Comparison of ENCODE assay signal across 19 mouse cellular contexts in genomic region chr11:93643436-93643835, GRCm38 (mm10).
DNase-seq lines count a peak whose midpoint lies in the region; ATAC-seq and TF ChIP-seq lines count a peak whose summit lies in the region.
"Had no signal": no experiment of that assay in that cellular context is flagged by ENCODE, and none has a peak within 500 bp of the region (broad histone marks: within the 10 kb centered on the region; RNA-seq: fewer than 3 reads in every experiment).

No protein-coding gene starts in this region.

- H3K27ac ChIP-seq in hindbrain, embryonic 14.5 days = no peak overlapping the region
- no peak overlapping the region for H3K27ac ChIP-seq in hindbrain, embryonic 16.5 days (ENCODE audit: low read depth, low read length)
- no peak overlapping the region for H3K27ac ChIP-seq in midbrain, postnatal 0 days (ENCODE audit: low read depth, low read length)
- H3K27ac ChIP-seq: forebrain, embryonic 10.5 days; hindbrain, embryonic 15.5 days; liver, embryonic 15.5 days had no signal

- H3K9ac ChIP-seq in hindbrain, embryonic 14.5 days = no peak overlapping the region
- H3K9ac ChIP-seq in hindbrain, embryonic 16.5 days (ENCODE audit: low read depth, low read length) = no peak overlapping the region
- no peak overlapping the region for H3K9ac ChIP-seq in midbrain, postnatal 0 days (replicated peaks; ENCODE audit: low read length, poor library complexity, severe bottlenecking)
- H3K9ac ChIP-seq: hindbrain, embryonic 15.5 days; liver, embryonic 15.5 days had no signal

- WGBS in hindbrain, embryonic 14.5 days = 89% methylated on average over 9 of the region's 9 CpGs
- 85% methylated on average over 9 of the region's 9 CpGs for WGBS in hindbrain, embryonic 16.5 days
- WGBS in midbrain, postnatal 0 days = 94% methylated on average over 9 of the region's 9 CpGs

- peak; percentile 95 for DNase-seq in brain, adult 2 months (ENCODE audit: low read depth, low spot score)
- peak; percentile 35 for DNase-seq in brain, embryonic 14.5 days (ENCODE audit: low read depth)
- DNase-seq in cerebellum, postnatal 10 days = peak; percentile 66 to 68
- DNase-seq in layer of hippocampus, adult 9-10 months (ENCODE audit: low spot score) = peak; percentile 32
- DNase-seq in c-Kit-positive CD71-positive TER-119-positive erythroid progenitor cells, embryonic 14.5 days (ENCODE audit: low spot score) = no peak
- no peak for DNase-seq in hindbrain, embryonic 14.5 days (ENCODE audit: low spot score)
- DNase-seq in midbrain, postnatal 0 days (ENCODE audit: low spot score) = no peak
- DNase-seq: heart, postnatal 14 days; kidney, adult 2 months; kidney, postnatal 25 days; lung, postnatal 14 days had no signal

- no peaks in the 10 kb centered on the region for H3K36me3 ChIP-seq in hindbrain, embryonic 14.5 days (replicated peaks; ENCODE audit: control insufficient read depth, insufficient read depth)
- no peaks in the 10 kb centered on the region for H3K36me3 ChIP-seq in hindbrain, embryonic 16.5 days (ENCODE audit: control insufficient read depth, insufficient read depth, low read length)
- H3K36me3 ChIP-seq in midbrain, postnatal 0 days (ENCODE audit: insufficient read depth, low read length) = no peaks in the 10 kb centered on the region
- H3K36me3 ChIP-seq: forebrain, embryonic 10.5 days; G1E; hindbrain, embryonic 15.5 days; liver, embryonic 15.5 days had no signal

- no peaks in the 10 kb centered on the region for H3K9me3 ChIP-seq in hindbrain, embryonic 14.5 days (ENCODE audit: control insufficient read depth, low read length)
- H3K9me3 ChIP-seq in hindbrain, embryonic 16.5 days (ENCODE audit: control insufficient read depth, low read length) = no peaks in the 10 kb centered on the region
- H3K9me3 ChIP-seq in midbrain, postnatal 0 days (ENCODE audit: low read length) = no peaks in the 10 kb centered on the region
- H3K9me3 ChIP-seq: forebrain, embryonic 10.5 days; hindbrain, embryonic 15.5 days; liver, embryonic 15.5 days had no signal

- no peak overlapping the region for H3K4me2 ChIP-seq in hindbrain, embryonic 14.5 days (replicated peaks)
- H3K4me2 ChIP-seq in hindbrain, embryonic 16.5 days (ENCODE audit: low read length) = no peak overlapping the region
- no peak overlapping the region for H3K4me2 ChIP-seq in midbrain, postnatal 0 days (ENCODE audit: low read depth, low read length, poor library complexity, severe bottlenecking)
- H3K4me2 ChIP-seq: heart, embryonic 11.5 days; hindbrain, embryonic 15.5 days; liver, embryonic 15.5 days had no signal

- no peak for TF ChIP-seq CTCF in brain, embryonic 14.5 days (IDR thresholded peaks at IDR 0.05; ENCODE audit: borderline replicate concordance, extremely low read depth, insufficient read depth, insufficient read length)
- no peak for TF ChIP-seq CTCF in midbrain, postnatal 0 days (IDR thresholded peaks at IDR 0.05)

- no peaks in the 10 kb centered on the region for H3K27me3 ChIP-seq in hindbrain, embryonic 14.5 days (ENCODE audit: control insufficient read depth, insufficient read depth, low read length)
- no peaks in the 10 kb centered on the region for H3K27me3 ChIP-seq in hindbrain, embryonic 16.5 days (replicated peaks; ENCODE audit: control insufficient read depth, insufficient read depth, low read length)
- no peaks in the 10 kb centered on the region for H3K27me3 ChIP-seq in midbrain, postnatal 0 days (ENCODE audit: insufficient read depth, low read length)
- H3K27me3 ChIP-seq: hindbrain, embryonic 15.5 days; liver, embryonic 15.5 days; megakaryocyte, embryonic 14.5 days had no signal

- H3K4me1 ChIP-seq in hindbrain, embryonic 14.5 days (replicated peaks; ENCODE audit: control insufficient read depth, insufficient read depth, low read length) = no peaks in the 10 kb centered on the region
- peaks cover 3% of the 10 kb centered on the region for H3K4me1 ChIP-seq in hindbrain, embryonic 16.5 days (ENCODE audit: control insufficient read depth, insufficient read depth, low read depth, low read length)
- no peaks in the 10 kb centered on the region for H3K4me1 ChIP-seq in midbrain, postnatal 0 days (ENCODE audit: insufficient read depth, low read length)
- H3K4me1 ChIP-seq: liver, embryonic 15.5 days; megakaryocyte, embryonic 14.5 days had no signal

- TF ChIP-seq POLR2A in brain, embryonic 14.5 days (IDR thresholded peaks at IDR 0.05; ENCODE audit: borderline replicate concordance, extremely low read depth, insufficient read depth, insufficient read length, poor library complexity, severe bottlenecking) = no peak

- ATAC-seq in hindbrain, embryonic 14.5 days (ENCODE audit: low FRiP score) = no peak
- no peak for ATAC-seq in hindbrain, embryonic 16.5 days
- no peak for ATAC-seq in midbrain, postnatal 0 days (ENCODE audit: low FRiP score)
- ATAC-seq: midbrain, embryonic 16.5 days had no signal

- H3K4me3 ChIP-seq in hindbrain, embryonic 14.5 days (replicated peaks; ENCODE audit: low read length) = no peak overlapping the region
- no peak overlapping the region for H3K4me3 ChIP-seq in hindbrain, embryonic 16.5 days (ENCODE audit: low read length)
- H3K4me3 ChIP-seq in midbrain, postnatal 0 days (ENCODE audit: low read depth, low read length) = no peak overlapping the region
- H3K4me3 ChIP-seq: forebrain, embryonic 10.5 days; hindbrain, embryonic 15.5 days; liver, embryonic 15.5 days; megakaryocyte, embryonic 14.5 days had no signal

Comparison
In these comparisons a context has a peak if more than half of its experiments do, and no peak if none do; other contexts are left out.
1. DNase-seq: peak in brain, adult 2 months (single experiment), brain, embryonic 14.5 days (single experiment), cerebellum, postnatal 10 days (2 of 2) and layer of hippocampus, adult 9-10 months (single experiment); none in c-Kit-positive CD71-positive TER-119-positive erythroid progenitor cells, embryonic 14.5 days (single experiment), hindbrain, embryonic 14.5 days (single experiment) and midbrain, postnatal 0 days (single experiment).